Mouse (Mus musculus) heart, embryonic 15.5 days (tissue): ENCODE measurements around the gene Ubac2. TPM values are rescaled to one million over a fixed set of nuclear protein-coding genes. Genes with fewer than 3 reads are reported as not detected.

Experiments used
- ATAC-seq: fragments of 200-750 bp; cut with Nextera tagmentation; replicated peaks from 2 replicates; pipeline ENCODE4 v1.8.0; 2017; ENCODE audit warnings: low read depth, moderate TSS enrichment; ENCODE audit not compliant: insufficient number of reproducible peaks, insufficient read depth, low FRiP score
- H3K27ac ChIP-seq: fragments of 300-500 bp; sonication (generic); 2 replicates; pipeline ENCODE4 v1.5.1; 2015; ENCODE audit warnings: mild to moderate bottlenecking, inconsistent platforms
- H3K27me3 ChIP-seq: fragments of 300-500 bp; sonication (generic); 2 replicates; pipeline ENCODE4 v1.6.1; 2015; ENCODE audit warnings: inconsistent platforms
- H3K36me3 ChIP-seq: fragments of 300-500 bp; sonication (generic); 2 replicates; pipeline ENCODE4 v1.6.1; 2015; ENCODE audit warnings: mild to moderate bottlenecking, inconsistent platforms
- H3K4me1 ChIP-seq: fragments of 300-500 bp; sonication (generic); replicated peaks from 2 replicates; pipeline ENCODE4 v1.6.1; 2015; ENCODE audit warnings: inconsistent platforms
- H3K4me2 ChIP-seq: fragments of 300-500 bp; sonication (generic); 2 replicates; pipeline ENCODE4 v1.6.1; 2015; ENCODE audit warnings: inconsistent platforms, mild to moderate bottlenecking, moderate library complexity
- H3K4me3 ChIP-seq: fragments of 300-500 bp; sonication (generic); 2 replicates; pipeline ENCODE4 v1.5.1; 2015; ENCODE audit warnings: mild to moderate bottlenecking, inconsistent platforms
- H3K9ac ChIP-seq: fragments of 300-500 bp; sonication (generic); 2 replicates; pipeline ENCODE4 v1.6.1; 2015; ENCODE audit warnings: mild to moderate bottlenecking, inconsistent platforms
- H3K9me3 ChIP-seq: fragments of 300-500 bp; sonication (generic); replicated peaks from 2 replicates; pipeline ENCODE4 v1.6.1; 2016; ENCODE audit warnings: inconsistent platforms
- WGBS: fragments of 180-500 bp; shearing (Covaris S2); methylation state at CpG from one replicate; pipeline ENCODE4 v1.1.7; 2015; ENCODE audit warnings: mixed read lengths; 5-methylcytosine and 5-hydroxymethylcytosine counted together
- polyA plus RNA-seq: library from polyadenylated mRNA; unstranded; fragments of >200 nt; fragmentation: Nextera tagmentation; extraction: Ambion mirVana; gene quantifications from 2 replicates; pipeline ENCODE4 v1.2.1, GENCODE M21; 2015

Gene Ubac2
- polyA plus RNA-seq, 1 experiment from 2014 or later = 42.4 TPM

DNA sequence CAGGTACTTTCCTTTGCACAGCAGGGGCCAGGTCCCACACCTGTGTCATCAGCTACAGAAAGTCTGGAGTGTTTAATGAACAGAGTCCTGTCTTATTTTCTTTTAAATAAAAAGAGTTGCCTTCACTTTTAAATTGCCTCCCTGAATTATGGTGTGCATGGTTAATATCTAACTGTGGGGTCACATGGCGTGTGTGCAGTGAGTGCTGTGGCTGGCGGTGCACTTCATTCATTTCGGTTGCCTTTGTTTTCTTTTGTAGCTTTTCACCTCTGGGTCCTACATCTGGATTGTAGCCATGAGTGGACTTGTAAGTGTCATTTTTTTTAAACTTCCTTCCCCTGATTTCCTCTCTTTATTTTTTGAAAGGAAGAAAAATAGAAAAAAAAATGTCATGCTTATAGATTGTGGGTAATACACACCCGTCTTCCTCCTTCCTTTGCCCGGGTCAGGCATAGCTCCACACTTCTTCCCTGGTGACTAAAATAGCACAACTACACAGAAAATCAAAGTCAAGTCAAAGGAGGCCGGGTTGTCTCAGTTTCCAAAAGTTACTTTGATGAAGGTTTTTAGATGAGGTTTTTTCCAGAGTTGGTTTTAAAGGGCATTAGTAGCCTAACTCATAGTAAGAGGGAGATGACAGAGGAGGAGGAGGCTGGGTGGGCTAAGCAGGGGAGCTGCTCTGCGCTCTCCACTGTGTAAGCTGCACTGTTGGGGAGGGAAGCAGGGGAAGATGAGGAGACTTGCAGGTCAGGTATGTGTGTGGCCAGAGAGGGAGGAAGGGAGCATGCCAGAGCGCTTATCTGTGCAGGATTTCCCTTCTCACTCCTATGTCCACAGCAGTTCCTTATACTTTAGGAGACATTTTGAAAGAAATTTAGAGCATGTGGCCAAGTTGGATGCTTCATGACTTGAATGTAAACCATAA is 104.9 kb downstream of the Ubac2 start:
- Histone ChIP-seq H3K27ac (peak overlapping the region; percentile 60), H3K4me3 (no peak overlapping the region), H3K27me3 (no peaks in the 10 kb centered on the region), H3K4me1 (peaks cover 12% of the 10 kb centered on the region), H3K9me3 (no peaks in the 10 kb centered on the region), H3K4me2 (no peak overlapping the region), H3K9ac (no peak overlapping the region), H3K36me3 (no peaks in the 10 kb centered on the region)
- 40% methylated on average over 8 of the region's 8 CpGs for WGBS
- ATAC-seq = peak; percentile 64

DNA sequence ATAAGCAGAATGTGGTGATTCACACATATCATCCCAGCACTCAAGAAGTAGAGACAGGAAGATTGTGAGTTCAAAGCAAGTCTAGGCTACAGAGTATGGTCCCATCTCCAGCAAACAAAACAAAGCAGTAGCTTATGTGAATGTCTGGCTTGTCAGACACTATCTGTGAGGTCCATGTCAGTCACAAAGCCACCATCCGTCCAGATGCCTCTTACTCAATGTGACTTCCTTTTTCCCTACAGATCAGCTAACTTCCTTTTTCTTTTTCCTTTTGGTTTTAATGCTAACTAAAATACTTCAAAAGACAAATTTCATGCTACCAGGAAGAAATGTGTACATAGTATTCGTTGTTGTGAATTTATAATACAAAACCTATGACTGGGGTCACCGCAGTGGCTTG is 107.1 kb downstream of the Ubac2 start:
- no peaks in the 10 kb centered on the region for H3K36me3 ChIP-seq
- H3K4me1 ChIP-seq = peaks cover 12% of the 10 kb centered on the region
- no peak overlapping the region for H3K4me3 ChIP-seq
- 68% methylated on average over 3 of the region's 3 CpGs for WGBS
- no peak overlapping the region for H3K9ac ChIP-seq
- H3K9me3 ChIP-seq = no peaks in the 10 kb centered on the region
- H3K27me3 ChIP-seq = no peaks in the 10 kb centered on the region
- ATAC-seq = no peak
- no peak overlapping the region for H3K4me2 ChIP-seq
- peak overlapping the region; percentile 37 for H3K27ac ChIP-seq

DNA sequence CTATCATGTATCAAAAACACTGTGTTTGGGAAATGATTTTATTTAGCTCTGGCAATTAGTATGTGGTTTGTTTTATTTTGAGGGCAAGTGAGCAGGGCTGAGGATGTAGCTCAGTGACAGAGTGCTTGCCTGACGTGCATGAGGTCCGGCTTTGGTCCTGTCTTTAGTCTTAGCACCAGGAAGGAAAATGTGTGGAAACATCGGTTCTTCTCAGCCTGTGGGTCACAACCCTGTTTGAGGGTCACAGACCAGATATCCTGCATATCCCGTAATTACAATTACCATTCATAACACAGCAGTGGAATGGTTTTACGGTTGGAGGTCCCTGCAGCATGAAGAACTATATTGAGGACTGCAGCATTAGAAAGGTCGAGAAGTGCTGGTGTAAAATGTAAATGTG is 107.6 kb downstream of the Ubac2 start:
- WGBS = 70% methylated on average over 6 of the region's 6 CpGs
- H3K27ac ChIP-seq = peak overlapping the region; percentile 37; the same call in 1 of the 2 replicates
- peaks cover 12% of the 10 kb centered on the region for H3K4me1 ChIP-seq
- H3K27me3 ChIP-seq = no peaks in the 10 kb centered on the region
- H3K36me3 ChIP-seq = no peaks in the 10 kb centered on the region
- H3K9me3 ChIP-seq = no peaks in the 10 kb centered on the region
- H3K4me3 ChIP-seq = no peak overlapping the region
- no peak for ATAC-seq
- H3K4me2 ChIP-seq = no peak overlapping the region
- H3K9ac ChIP-seq = no peak overlapping the region

DNA sequence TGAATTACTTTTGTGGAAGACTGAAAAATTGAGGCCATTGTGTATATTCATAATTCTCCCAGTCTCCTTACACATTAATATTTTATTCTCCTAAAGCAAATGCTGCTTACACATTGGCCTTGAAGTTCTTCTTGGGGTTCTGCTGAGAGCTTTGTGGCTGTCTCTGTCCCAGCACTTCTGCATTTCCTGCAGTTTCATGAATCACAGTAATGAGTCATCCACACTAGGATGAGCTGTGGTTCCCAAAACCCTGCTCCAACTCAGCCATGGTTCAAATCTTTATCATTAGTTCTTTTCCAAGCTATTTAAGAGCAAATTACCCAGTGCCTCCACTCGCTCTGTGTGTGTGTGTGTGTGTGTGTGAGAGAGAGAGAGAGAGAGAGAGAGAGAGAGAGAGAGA is 108.9 kb downstream of the Ubac2 start:
- H3K27me3 ChIP-seq = no peaks in the 10 kb centered on the region
- ATAC-seq = no peak
- no peak overlapping the region for H3K4me3 ChIP-seq
- 0 out of 2 replicates have a peak overlapping the region, but pooled peaks have one; percentile 1 for H3K27ac ChIP-seq
- WGBS = 55% methylated on average over 1 of the region's 1 CpGs
- no peaks in the 10 kb centered on the region for H3K9me3 ChIP-seq
- H3K4me2 ChIP-seq = no peak overlapping the region
- H3K4me1 ChIP-seq = peaks cover 13% of the 10 kb centered on the region
- no peaks in the 10 kb centered on the region for H3K36me3 ChIP-seq
- no peak overlapping the region for H3K9ac ChIP-seq

DNA sequence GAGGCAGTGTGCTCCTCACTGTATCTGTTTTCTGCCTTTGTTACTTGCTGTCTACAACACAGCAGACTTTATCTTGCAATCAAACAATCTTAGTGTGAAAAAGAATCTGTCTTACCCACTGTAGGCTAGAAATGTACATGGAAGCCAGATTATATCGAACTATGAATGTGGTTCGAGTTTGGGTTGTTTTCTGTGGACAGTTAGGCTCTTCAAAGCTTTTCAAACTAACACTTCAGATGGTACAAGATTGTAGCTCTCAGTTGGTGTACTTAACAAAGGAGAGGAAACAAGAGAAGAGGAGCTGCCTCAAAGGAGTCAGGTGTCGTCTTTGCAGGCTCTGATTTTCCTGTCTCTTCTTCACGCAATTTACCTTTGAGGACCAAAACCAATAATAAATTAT is 109.3 kb downstream of the Ubac2 start:
- Histone ChIP-seq H3K9ac (no peak overlapping the region), H3K27me3 (no peaks in the 10 kb centered on the region), H3K4me1 (peaks cover 13% of the 10 kb centered on the region), H3K27ac (no peak overlapping the region), H3K4me2 (no peak overlapping the region), H3K4me3 (no peak overlapping the region), H3K9me3 (no peaks in the 10 kb centered on the region), H3K36me3 (no peaks in the 10 kb centered on the region)
- ATAC-seq = no peak
- 80% methylated on average over 4 of the region's 4 CpGs for WGBS

DNA sequence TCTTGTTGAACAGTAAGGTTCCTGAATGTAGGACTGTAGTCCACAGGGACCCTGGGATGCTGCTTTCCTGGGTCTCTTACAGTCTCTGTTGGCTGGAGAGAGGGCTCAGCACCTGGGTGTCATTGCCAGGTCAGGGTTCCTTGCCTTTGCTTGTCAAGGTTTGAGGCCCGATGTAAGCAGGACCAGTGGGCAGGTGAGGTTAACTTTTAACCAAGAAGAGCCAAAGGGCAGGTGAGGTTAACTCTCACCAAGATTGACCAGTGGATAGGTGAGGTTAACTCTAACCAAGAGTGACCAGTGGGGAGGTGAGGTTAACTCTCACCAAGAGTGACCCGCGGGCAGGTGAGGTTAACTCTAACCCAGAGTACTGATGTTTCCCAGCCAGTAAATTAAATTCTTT is 110.9 kb downstream of the Ubac2 start:
- no peak overlapping the region for H3K4me3 ChIP-seq
- no peaks in the 10 kb centered on the region for H3K9me3 ChIP-seq
- 0 out of 2 replicates have a peak, but pooled peaks cover 3% of the 10 kb centered on the region for H3K4me1 ChIP-seq
- WGBS = 93% methylated on average over 3 of the region's 3 CpGs
- ATAC-seq = no peak
- H3K27me3 ChIP-seq = no peaks in the 10 kb centered on the region
- H3K4me2 ChIP-seq = no peak overlapping the region
- no peaks in the 10 kb centered on the region for H3K36me3 ChIP-seq
- no peak overlapping the region for H3K9ac ChIP-seq
- no peak overlapping the region for H3K27ac ChIP-seq

DNA sequence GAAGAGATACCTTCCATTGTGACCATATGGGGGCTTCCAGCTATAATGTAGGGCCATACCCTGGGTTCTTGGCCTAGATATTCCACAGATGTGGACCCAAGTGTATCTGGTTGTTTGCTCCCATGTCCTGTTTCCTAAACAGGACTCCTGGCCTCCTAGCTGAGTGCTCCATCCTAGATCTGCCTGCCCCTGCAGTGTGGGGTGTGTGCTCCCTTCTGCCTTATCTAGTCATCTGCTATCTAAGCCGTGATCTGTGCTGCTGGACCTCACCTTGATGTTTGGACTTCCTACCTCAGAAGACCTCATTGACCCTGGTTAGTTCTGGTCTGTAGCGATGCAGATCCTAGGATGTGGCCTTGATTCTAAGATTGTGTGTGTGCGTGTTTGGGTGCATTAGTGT is 111.4 kb downstream of the Ubac2 start:
- Histone ChIP-seq H3K4me3 (no peak overlapping the region), H3K36me3 (0 out of 2 replicates have a peak, but pooled peaks cover under 1% of the 10 kb centered on the region), H3K27ac (no peak overlapping the region), H3K9me3 (no peaks in the 10 kb centered on the region), H3K9ac (no peak overlapping the region), H3K4me1 (0 out of 2 replicates have a peak, but pooled peaks cover 3% of the 10 kb centered on the region), H3K27me3 (no peaks in the 10 kb centered on the region), H3K4me2 (no peak overlapping the region)
- WGBS = 93% methylated on average over 3 of the region's 3 CpGs
- ATAC-seq = no peak

DNA sequence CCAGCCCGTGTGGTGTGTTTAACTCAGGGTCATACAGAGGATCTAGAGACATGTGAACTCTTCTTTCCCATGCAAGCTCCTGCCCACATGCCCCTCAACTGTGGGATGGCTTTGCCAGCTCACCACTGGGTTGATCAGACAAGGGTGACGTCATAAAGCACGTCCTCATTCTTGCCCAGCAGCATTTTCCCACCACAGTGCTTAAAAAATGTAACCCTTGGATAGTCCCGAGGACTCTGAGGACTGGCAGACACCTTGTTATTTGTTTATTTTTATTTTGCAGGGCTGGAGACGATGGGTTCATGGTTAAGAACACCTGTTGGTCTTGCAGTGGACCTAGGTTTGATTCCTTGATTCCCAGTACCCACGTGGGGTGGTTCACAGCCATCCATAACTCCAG is 112.5 kb downstream of the Ubac2 start:
- H3K27ac ChIP-seq = no peak overlapping the region
- H3K4me2 ChIP-seq = no peak overlapping the region
- no peaks in the 10 kb centered on the region for H3K27me3 ChIP-seq
- no peaks in the 10 kb centered on the region for H3K9me3 ChIP-seq
- H3K4me1 ChIP-seq = 0 out of 2 replicates have a peak, but pooled peaks cover 3% of the 10 kb centered on the region
- no peak for ATAC-seq
- H3K9ac ChIP-seq = no peak overlapping the region
- 84% methylated on average over 6 of the region's 6 CpGs for WGBS
- H3K36me3 ChIP-seq = peaks cover 3% of the 10 kb centered on the region; the same call in 1 of the 2 replicates
- no peak overlapping the region for H3K4me3 ChIP-seq

DNA sequence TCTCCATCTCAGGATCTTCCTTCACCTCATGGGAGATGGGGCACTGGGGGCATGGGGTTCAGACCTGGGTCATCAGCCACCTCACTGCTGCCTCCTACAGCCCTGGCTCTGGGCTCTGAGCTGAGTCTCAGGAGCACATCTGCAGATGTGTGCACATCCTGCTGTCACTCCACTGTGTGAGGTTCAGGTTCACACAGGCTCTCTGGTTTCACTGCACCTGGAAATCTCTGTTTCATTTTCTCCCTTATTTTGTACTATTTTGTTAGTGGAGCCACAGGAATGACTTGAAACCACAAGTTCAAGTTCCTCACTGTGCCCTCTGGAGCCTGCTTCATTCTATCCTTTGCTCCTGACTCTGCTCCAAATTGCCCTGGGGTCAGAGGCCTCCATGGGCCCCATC is 113.5 kb downstream of the Ubac2 start:
- peaks cover 5% of the 10 kb centered on the region for H3K4me1 ChIP-seq
- no peak for ATAC-seq
- no peaks in the 10 kb centered on the region for H3K27me3 ChIP-seq
- no peak overlapping the region for H3K4me3 ChIP-seq
- no peaks in the 10 kb centered on the region for H3K9me3 ChIP-seq
- peak overlapping the region; percentile 35; the same call in 1 of the 2 replicates for H3K27ac ChIP-seq
- no peak overlapping the region for H3K4me2 ChIP-seq
- no peak overlapping the region for H3K9ac ChIP-seq
- peaks cover 3% of the 10 kb centered on the region; the same call in 1 of the 2 replicates for H3K36me3 ChIP-seq

DNA sequence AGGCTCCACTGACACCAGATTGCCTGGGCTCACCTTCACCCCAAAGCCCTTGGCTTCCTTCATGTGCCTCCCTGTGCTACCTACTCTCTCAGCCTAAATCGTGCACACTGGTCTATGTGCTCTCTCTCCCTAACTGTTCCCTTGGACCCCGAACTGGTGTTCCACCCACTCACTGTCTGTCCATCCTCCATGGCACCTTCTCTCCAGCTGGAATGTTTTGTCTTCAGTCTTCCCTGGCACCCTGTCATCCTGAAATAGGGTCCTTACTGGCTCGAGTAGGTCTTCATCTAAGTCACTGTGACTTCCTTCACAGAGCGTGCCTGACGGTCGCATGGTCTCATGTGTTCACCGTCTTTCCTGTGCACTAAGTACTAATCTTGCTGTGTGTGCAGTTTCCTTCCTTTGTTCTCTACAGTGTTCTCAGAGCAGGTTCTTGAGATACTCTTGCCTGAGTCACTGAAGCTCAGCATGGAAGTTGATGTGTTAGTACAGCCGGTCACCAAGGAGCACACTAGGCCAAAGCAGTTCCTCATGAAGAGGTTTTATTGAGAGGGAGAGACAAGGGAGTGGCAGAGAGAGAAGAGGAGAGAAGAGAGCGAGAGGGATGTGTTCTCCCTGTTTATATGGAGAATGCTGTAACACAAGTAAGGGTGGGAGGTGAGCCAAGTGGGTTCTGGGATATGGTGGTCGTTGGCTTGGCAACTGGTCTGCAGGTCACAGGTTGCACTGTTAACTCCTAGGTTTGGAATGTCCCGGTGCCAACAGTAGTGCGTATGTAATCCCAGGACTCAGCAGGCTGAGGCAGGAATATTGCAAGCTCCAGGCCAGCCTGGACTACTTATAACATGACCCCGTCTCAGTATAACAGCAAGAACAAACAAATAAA is 114.2 kb downstream of the Ubac2 start:
- Histone ChIP-seq H3K27me3 (no peaks in the 10 kb centered on the region), H3K4me2 (no peak overlapping the region), H3K9me3 (no peaks in the 10 kb centered on the region), H3K27ac (peak overlapping the region; percentile 35; the same call in 1 of the 2 replicates), H3K9ac (no peak overlapping the region), H3K4me1 (peaks cover 7% of the 10 kb centered on the region), H3K4me3 (no peak overlapping the region), H3K36me3 (peaks cover 3% of the 10 kb centered on the region; the same call in 1 of the 2 replicates)
- ATAC-seq = no peak
- WGBS = 70% methylated on average over 13 of the region's 13 CpGs

DNA sequence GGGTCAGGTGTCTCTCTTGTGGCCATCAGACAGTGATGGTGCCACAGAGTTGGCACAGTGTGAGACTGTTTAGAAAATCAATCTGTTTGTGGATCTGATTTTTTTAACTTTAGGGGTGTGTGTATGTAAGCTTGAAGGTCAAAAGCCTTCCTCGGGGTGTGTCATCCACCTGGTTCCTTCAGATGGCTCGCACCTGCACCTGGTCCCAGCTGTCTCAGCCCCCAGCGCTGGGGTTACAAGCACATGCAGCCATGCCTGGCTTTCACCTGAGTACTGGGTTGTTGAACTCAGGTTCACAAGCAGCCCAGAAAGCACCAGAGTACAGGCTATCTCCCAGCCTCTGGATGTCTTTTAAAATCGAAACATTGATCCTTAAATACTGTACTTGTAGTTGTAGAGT is 115.2 kb downstream of the Ubac2 start:
- 86% methylated on average over 4 of the region's 4 CpGs for WGBS
- no peak for ATAC-seq
- no peaks in the 10 kb centered on the region for H3K27me3 ChIP-seq
- no peak overlapping the region for H3K4me3 ChIP-seq
- peaks cover 3% of the 10 kb centered on the region; the same call in 1 of the 2 replicates for H3K36me3 ChIP-seq
- no peaks in the 10 kb centered on the region for H3K9me3 ChIP-seq
- H3K27ac ChIP-seq = no peak overlapping the region
- H3K4me1 ChIP-seq = peaks cover 7% of the 10 kb centered on the region
- no peak overlapping the region for H3K9ac ChIP-seq
- H3K4me2 ChIP-seq = no peak overlapping the region
